Mouse (Mus musculus): Measurements from ENCODE around the gene Cisd3.
"Not testable (repeated sequence)": the region's sequence is repeated elsewhere in the genome, so short reads cannot be mapped to it uniquely, and the experiment has no call there.

The Cisd3 gene

GRCm38 (mm10) chr11:97711200-97711900, 25.7 kb downstream of the Cisd3 start:
- no peak for DNase-seq (ENCODE audit: low spot score in 2 of 2)

- DNase-seq (ENCODE audit: low spot score in 2 of 2), result no peak
These were observed 26.7 kb downstream of the Cisd3 start for GRCm38 (mm10) chr11:97712286-97712685.

GRCm38 (mm10) chr11:97713896-97714295, 28.3 kb downstream of the Cisd3 start:
- no peak for DNase-seq (ENCODE audit: low spot score in 2 of 2)

GRCm38 (mm10) chr11:97714356-97714755, 28.7 kb downstream of the Cisd3 start:
- DNase-seq (ENCODE audit: low spot score in 2 of 2), result no peak

- no peak for DNase-seq (ENCODE audit: low spot score in 2 of 2)
These were observed 29.4 kb downstream of the Cisd3 start for GRCm38 (mm10) chr11:97714784-97715760.

- no peak for DNase-seq (ENCODE audit: low spot score in 2 of 2)
These were observed 30.4 kb downstream of the Cisd3 start for GRCm38 (mm10) chr11:97716021-97716420.

GRCm38 (mm10) chr11:97717369-97718280, 32.0 kb downstream of the Cisd3 start:
- DNase-seq (ENCODE audit: low spot score in 2 of 2), result no peak

- DNase-seq (ENCODE audit: low spot score in 2 of 2), result no peak
These were observed 32.7 kb downstream of the Cisd3 start for GRCm38 (mm10) chr11:97718281-97718860.

- DNase-seq (ENCODE audit: low spot score in 2 of 2), result no peak
These were observed 33.4 kb downstream of the Cisd3 start for GRCm38 (mm10) chr11:97719041-97719440.

- DNase-seq (ENCODE audit: low spot score in 2 of 2), result no peak
These were observed 35.7 kb downstream of the Cisd3 start for GRCm38 (mm10) chr11:97721338-97721737.

GRCm38 (mm10) chr11:97723709-97724108, 38.1 kb downstream of the Cisd3 start:
- DNase-seq (ENCODE audit: low spot score in 2 of 2), result no peak

- DNase-seq (ENCODE audit: low spot score in 2 of 2), result no peak
These were observed 42.7 kb downstream of the Cisd3 start for GRCm38 (mm10) chr11:97728311-97728710.

GRCm38 (mm10) chr11:97728730-97729129, 43.1 kb downstream of the Cisd3 start:
- DNase-seq (ENCODE audit: low spot score in 2 of 2), result no peak

GRCm38 (mm10) chr11:97733689-97734088, 48.1 kb downstream of the Cisd3 start:
- no peak for DNase-seq (ENCODE audit: low spot score in 2 of 2)

GRCm38 (mm10) chr11:97734810-97735209, 49.2 kb downstream of the Cisd3 start:
- DNase-seq (ENCODE audit: low spot score in 2 of 2), result not testable (repeated sequence)

GRCm38 (mm10) chr11:97736645-97737044, 51.0 kb downstream of the Cisd3 start:
- DNase-seq (ENCODE audit: low spot score in 2 of 2), result no peak

- no peak for DNase-seq (ENCODE audit: low spot score in 2 of 2)
These were observed 52.0 kb downstream of the Cisd3 start for GRCm38 (mm10) chr11:97737600-97737999.

All from cerebellum, postnatal 4 days (tissue).